In genomic region chr4:155121915-155122443, GRCm38 (mm10) we compare ENCODE assay signal across 9 mouse cellular contexts. TPM values are rescaled to one million over a fixed set of nuclear protein-coding genes. Genes with fewer than 3 reads are reported as not detected.
A peak's percentile ranks its signal among the peaks of the same experiment; 100 is the strongest.
DNase-seq lines count a peak whose midpoint lies in the region; ATAC-seq lines count a peak whose summit lies in the region.
"Had no signal": no experiment of that assay in that cellular context is flagged by ENCODE, and none has a peak within 500 bp of the region (broad histone marks: within the 10 kb centered on the region; RNA-seq: fewer than 3 reads in every experiment).

No protein-coding gene starts in this region.

- peak overlapping the region; percentile 6 to 83 for H3K27ac ChIP-seq in heart, embryonic 14.5 days (replicated peaks in 1 of 2; ENCODE audit: control insufficient read depth in 1 of 2, insufficient read depth in 1 of 2, low read depth in 2 of 2, low read length in 2 of 2)
- peak overlapping the region; percentile 81 for H3K27ac ChIP-seq in embryonic facial prominence, embryonic 10.5 days (replicated peaks)
- peak overlapping the region; percentile 58 for H3K27ac ChIP-seq in hindbrain, embryonic 11.5 days (ENCODE audit: low read depth, low read length)
- H3K27ac ChIP-seq in midbrain, embryonic 14.5 days (replicated peaks; ENCODE audit: low read depth, low read length): peak overlapping the region; percentile 58

- 63% methylated on average over 6 of the region's 6 CpGs for WGBS in heart, embryonic 14.5 days
- WGBS in embryonic facial prominence, embryonic 10.5 days: 79% methylated on average over 6 of the region's 6 CpGs
- 82% methylated on average over 6 of the region's 6 CpGs for WGBS in hindbrain, embryonic 11.5 days
- 85% methylated on average over 6 of the region's 6 CpGs for WGBS in midbrain, embryonic 14.5 days

- H3K9me3 ChIP-seq in heart, embryonic 14.5 days (ENCODE audit: control insufficient read depth, low read length): no peaks in the 10 kb centered on the region
- peaks cover 7% of the 10 kb centered on the region; the same call in 1 of the 2 replicates for H3K9me3 ChIP-seq in embryonic facial prominence, embryonic 10.5 days
- no peaks in the 10 kb centered on the region for H3K9me3 ChIP-seq in hindbrain, embryonic 11.5 days (ENCODE audit: control insufficient read depth, low read length)
- H3K9me3 ChIP-seq in midbrain, embryonic 14.5 days (ENCODE audit: control insufficient read depth, low read length): no peaks in the 10 kb centered on the region

- intact Hi-C loops in heart, postnatal 14 days (cut with DNase I): no loop called here

- H3K27me3 ChIP-seq in heart, embryonic 14.5 days (ENCODE audit: control insufficient read depth, insufficient read depth, low read length): no peaks in the 10 kb centered on the region
- H3K27me3 ChIP-seq in embryonic facial prominence, embryonic 10.5 days (replicated peaks; ENCODE audit: low read depth, poor library complexity, severe bottlenecking): no peaks in the 10 kb centered on the region
- H3K27me3 ChIP-seq in hindbrain, embryonic 11.5 days (ENCODE audit: control insufficient read depth, insufficient read depth, low read length): no peaks in the 10 kb centered on the region
- no peaks in the 10 kb centered on the region for H3K27me3 ChIP-seq in midbrain, embryonic 14.5 days (ENCODE audit: control insufficient read depth, insufficient read depth, low read length)

- H3K4me2 ChIP-seq in heart, embryonic 14.5 days (ENCODE audit: low read length): peak overlapping the region; percentile 41
- no peak overlapping the region for H3K4me2 ChIP-seq in hindbrain, embryonic 11.5 days (replicated peaks; ENCODE audit: low read depth, low read length)
- no peak overlapping the region for H3K4me2 ChIP-seq in midbrain, embryonic 14.5 days (ENCODE audit: low read length)

- no peak overlapping the region for H3K4me3 ChIP-seq in heart, embryonic 14.5 days (ENCODE audit: control insufficient read depth in 1 of 2, insufficient read depth in 1 of 2, low read depth in 1 of 2, low read length in 2 of 2)
- H3K4me3 ChIP-seq in embryonic facial prominence, embryonic 10.5 days: no peak overlapping the region
- H3K4me3 ChIP-seq in hindbrain, embryonic 11.5 days (ENCODE audit: low read depth, low read length): no peak overlapping the region
- H3K4me3 ChIP-seq in midbrain, embryonic 14.5 days (replicated peaks; ENCODE audit: low read depth, low read length): no peak overlapping the region

- peaks cover 47 to 57% of the 10 kb centered on the region in 2 experiments for H3K4me1 ChIP-seq in heart, embryonic 14.5 days (ENCODE audit: control insufficient read depth in 2 of 2, insufficient read depth in 2 of 2, low read length in 2 of 2)
- peaks cover 76% of the 10 kb centered on the region for H3K4me1 ChIP-seq in embryonic facial prominence, embryonic 10.5 days
- H3K4me1 ChIP-seq in hindbrain, embryonic 11.5 days (replicated peaks; ENCODE audit: control insufficient read depth, insufficient read depth, low read length): peaks cover 5% of the 10 kb centered on the region; the same call in 1 of the 2 replicates
- H3K4me1 ChIP-seq in midbrain, embryonic 14.5 days (ENCODE audit: control insufficient read depth, insufficient read depth, low read length): peaks cover 16% of the 10 kb centered on the region

- no peaks in the 10 kb centered on the region for H3K36me3 ChIP-seq in heart, embryonic 14.5 days (ENCODE audit: control insufficient read depth, insufficient read depth, low read length)
- H3K36me3 ChIP-seq in embryonic facial prominence, embryonic 10.5 days (replicated peaks): no peaks in the 10 kb centered on the region
- no peaks in the 10 kb centered on the region for H3K36me3 ChIP-seq in hindbrain, embryonic 11.5 days (ENCODE audit: control insufficient read depth, insufficient read depth, low read length)
- no peaks in the 10 kb centered on the region for H3K36me3 ChIP-seq in midbrain, embryonic 14.5 days (ENCODE audit: control insufficient read depth, insufficient read depth, low read length)

- no peak for DNase-seq in heart, postnatal 14 days
- DNase-seq in embryonic facial prominence, embryonic 10.5 days (ENCODE audit: low spot score): no peak
- no peak for DNase-seq in hindbrain, embryonic 11.5 days (ENCODE audit: low spot score)
- no peak for DNase-seq in midbrain, embryonic 14.5 days
- no peak for DNase-seq in right cerebral cortex, postnatal 10 days (ENCODE audit: low spot score in 2 of 2)
- no peak for DNase-seq in spleen, postnatal 36 days (ENCODE audit: low spot score in 2 of 2)
- DNase-seq in cerebellum, postnatal 36 days: no peak
- DNase-seq: kidney, adult 11 months had no signal

- peak overlapping the region; percentile 39 for H3K9ac ChIP-seq in heart, embryonic 14.5 days (ENCODE audit: low read length)
- H3K9ac ChIP-seq in hindbrain, embryonic 11.5 days (ENCODE audit: low read depth, low read length): no peak overlapping the region
- no peak overlapping the region for H3K9ac ChIP-seq in midbrain, embryonic 14.5 days (replicated peaks; ENCODE audit: low read length)

- ATAC-seq in heart, embryonic 14.5 days (ENCODE audit: insufficient number of reproducible peaks, insufficient read depth, low FRiP score, low read depth): no peak
- ATAC-seq in hindbrain, embryonic 11.5 days (ENCODE audit: low FRiP score): no peak
- ATAC-seq in midbrain, embryonic 14.5 days (ENCODE audit: low FRiP score, low TSS enrichment): no peak

RNA-seq across cellular contexts. Expression of gene Morn1, which starts 35.6 kb away (rescaled TPM):
- polyA plus RNA-seq in heart, embryonic 14.5 days (2014; fragmentation: Nextera tagmentation; extraction: Ambion mirVana): 2.5 and 3.0 TPM in 2 replicates
- total RNA-seq in heart, postnatal 14 days (2021): 1 to 10 TPM; 1.4 to 3.8 TPM
- polyA plus RNA-seq in embryonic facial prominence, embryonic 10.5 days (2016; fragmentation: Nextera tagmentation; extraction: Ambion mirVana): 4.3 and 5.4 TPM in 2 replicates
- polyA plus RNA-seq in hindbrain, embryonic 11.5 days (2014; fragmentation: Nextera tagmentation; extraction: Ambion mirVana): 3.3 and 4.2 TPM in 2 replicates
- polyA plus RNA-seq in midbrain, embryonic 14.5 days (2014; fragmentation: Nextera tagmentation; extraction: Ambion mirVana): 6.0 and 6.4 TPM in 2 replicates

RNA-seq across cellular contexts. Expression of gene Rer1, which starts 35.8 kb away (rescaled TPM):
- polyA plus RNA-seq in heart, embryonic 14.5 days (2014; fragmentation: Nextera tagmentation; extraction: Ambion mirVana): 131 and 141 TPM in 2 replicates
- total RNA-seq in heart, postnatal 14 days (2021): 10 to 100 TPM; 66.6 to 67.8 TPM
- polyA plus RNA-seq in embryonic facial prominence, embryonic 10.5 days (2016; fragmentation: Nextera tagmentation; extraction: Ambion mirVana): 128 and 134 TPM in 2 replicates
- 156 and 166 TPM in 2 replicates for polyA plus RNA-seq in hindbrain, embryonic 11.5 days (2014; fragmentation: Nextera tagmentation; extraction: Ambion mirVana)
- 139 and 148 TPM in 2 replicates for polyA plus RNA-seq in midbrain, embryonic 14.5 days (2014; fragmentation: Nextera tagmentation; extraction: Ambion mirVana)

RNA-seq across cellular contexts. Expression of gene Pex10, which starts 55.2 kb away (rescaled TPM):
- 5.6 and 7.7 TPM in 2 replicates for polyA plus RNA-seq in heart, embryonic 14.5 days (2014; fragmentation: Nextera tagmentation; extraction: Ambion mirVana)
- 10 to 100 TPM; 18.3 to 19.6 TPM for total RNA-seq in heart, postnatal 14 days (2021)
- 19.0 and 22.2 TPM in 2 replicates for polyA plus RNA-seq in embryonic facial prominence, embryonic 10.5 days (2016; fragmentation: Nextera tagmentation; extraction: Ambion mirVana)
- polyA plus RNA-seq in hindbrain, embryonic 11.5 days (2014; fragmentation: Nextera tagmentation; extraction: Ambion mirVana): 5.6 and 7.8 TPM in 2 replicates
- 6.0 and 10.0 TPM in 2 replicates for polyA plus RNA-seq in midbrain, embryonic 14.5 days (2014; fragmentation: Nextera tagmentation; extraction: Ambion mirVana)
